Mouse (Mus musculus) 3134 (cell line): ENCODE results near the gene Fgfbp3.
"Not testable (repeated sequence)": the region's sequence is repeated elsewhere in the genome, so short reads cannot be mapped to it uniquely, and the experiment has no call there.

ENCODE experiments used
- DNase-seq: peaks from one replicate; pipeline ENCODE4 v3.0.0-alpha.2; 2011; ENCODE audit warnings: low spot score; ENCODE audit not compliant: insufficient read length; ENCODE audit errors: extremely low read depth

Gene Fgfbp3

DNA sequence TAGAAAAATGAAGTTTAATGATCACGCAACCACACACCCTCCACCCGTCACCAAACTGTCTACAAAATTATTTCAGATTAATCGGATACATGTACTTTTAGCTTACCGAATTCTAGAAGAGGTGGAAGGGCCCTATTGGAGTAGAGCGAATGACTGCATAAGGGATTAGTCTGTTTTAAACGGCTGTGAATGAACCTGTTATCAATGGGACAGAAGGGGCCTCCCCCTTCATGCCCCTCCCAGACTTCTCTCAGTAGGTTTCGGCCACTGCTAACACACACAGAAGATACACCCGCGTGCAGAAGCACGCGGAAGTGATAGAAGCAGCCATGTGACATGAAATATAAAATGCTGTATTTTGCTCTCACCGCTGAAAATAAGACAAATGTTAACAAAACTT lies at the start of gene Fgfbp3:
Gene Fgfbp3 (minus strand): TSS at position 150 of the 400 bp plus-strand sequence.
- no peak for DNase-seq

DNA sequence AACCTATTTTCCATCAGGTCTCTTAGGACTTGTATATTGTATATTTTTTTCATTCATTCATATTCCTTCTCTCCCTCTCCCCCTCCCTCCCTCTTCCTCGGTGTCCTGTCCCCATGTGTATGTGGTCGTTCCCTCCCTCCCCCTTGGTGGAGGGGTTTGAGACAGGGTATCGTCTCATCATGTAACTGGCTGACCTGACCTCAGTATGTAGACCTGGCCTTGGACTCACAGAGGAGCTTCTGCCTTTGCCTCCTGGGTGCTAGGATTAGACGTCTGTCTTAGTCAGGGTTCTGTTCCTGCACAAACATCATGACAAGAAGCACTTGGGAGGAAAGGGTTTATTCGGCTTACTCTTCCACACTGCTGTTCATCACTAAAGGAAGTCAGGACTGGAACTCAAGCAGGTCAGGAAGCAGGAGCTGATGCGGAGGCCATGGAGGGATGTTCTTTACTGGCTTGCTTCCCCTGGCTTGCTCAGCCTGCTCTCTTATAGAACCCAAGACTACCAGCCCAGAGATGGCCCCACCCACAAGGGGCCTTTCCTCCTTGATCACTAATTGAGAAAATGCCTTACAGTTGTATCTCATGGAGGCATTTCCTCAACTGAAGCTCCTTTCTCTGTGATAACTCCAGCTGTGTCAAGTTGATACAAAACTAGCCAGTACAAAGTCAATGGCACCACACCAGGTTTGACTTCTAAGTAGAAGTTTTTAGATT lies 43.3 kb upstream of the Fgfbp3 start:
- DNase-seq, result not testable (repeated sequence)

- no peak for DNase-seq
Observed at GRCm38 (mm10) chr19:36961320-36961719, 41.9 kb upstream of the Fgfbp3 start.

GRCm38 (mm10) chr19:36958331-36958730 lies 38.9 kb upstream of the Fgfbp3 start:
- no peak for DNase-seq

DNA sequence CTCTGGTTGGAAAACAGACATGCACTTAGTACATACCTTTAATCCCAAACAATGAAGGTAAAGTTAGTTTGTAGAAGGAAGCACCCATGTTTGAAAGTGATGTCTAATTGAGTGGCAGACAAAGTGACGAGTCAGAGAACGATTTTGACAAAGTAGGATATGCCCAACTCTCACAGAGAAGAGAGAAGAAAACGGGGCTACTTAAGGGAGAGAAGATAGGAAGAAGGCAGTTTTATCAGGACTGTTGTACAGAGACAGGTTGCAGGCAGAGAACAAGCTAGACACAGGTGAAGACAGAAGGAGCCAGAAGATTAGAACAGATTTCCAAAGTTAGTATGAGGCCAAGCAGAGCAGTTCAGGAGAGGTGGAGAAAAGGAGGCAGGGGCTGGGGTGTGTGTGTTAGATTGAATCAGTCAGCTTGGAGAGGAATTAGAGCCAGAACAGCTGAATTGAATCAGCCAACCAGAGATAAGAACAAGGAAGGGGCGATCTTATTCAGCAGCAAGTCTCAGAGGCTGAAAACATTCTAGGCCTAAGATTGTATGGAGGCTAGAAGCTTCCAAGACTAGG lies 34.3 kb upstream of the Fgfbp3 start:
- no peak for DNase-seq

DNA sequence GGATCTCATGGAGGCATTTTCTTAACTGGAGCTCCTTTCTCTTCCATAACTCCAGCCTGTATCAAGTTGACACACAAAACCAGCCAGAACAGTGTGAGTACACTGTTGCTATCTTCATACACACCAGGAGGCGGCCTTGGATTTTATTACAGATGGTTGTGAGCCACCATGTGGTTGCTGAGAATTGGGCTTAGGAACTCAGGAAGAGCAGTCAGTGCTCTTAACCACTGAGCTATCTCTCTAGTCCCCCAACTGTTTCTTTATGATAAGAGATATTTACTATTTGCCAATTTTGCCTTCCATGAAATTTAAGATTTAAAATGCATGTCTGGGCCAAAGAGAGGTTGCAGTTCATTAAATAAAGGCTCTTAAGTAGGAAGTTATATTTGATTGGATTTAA lies 20.6 kb upstream of the Fgfbp3 start:
- DNase-seq, result no peak

DNA sequence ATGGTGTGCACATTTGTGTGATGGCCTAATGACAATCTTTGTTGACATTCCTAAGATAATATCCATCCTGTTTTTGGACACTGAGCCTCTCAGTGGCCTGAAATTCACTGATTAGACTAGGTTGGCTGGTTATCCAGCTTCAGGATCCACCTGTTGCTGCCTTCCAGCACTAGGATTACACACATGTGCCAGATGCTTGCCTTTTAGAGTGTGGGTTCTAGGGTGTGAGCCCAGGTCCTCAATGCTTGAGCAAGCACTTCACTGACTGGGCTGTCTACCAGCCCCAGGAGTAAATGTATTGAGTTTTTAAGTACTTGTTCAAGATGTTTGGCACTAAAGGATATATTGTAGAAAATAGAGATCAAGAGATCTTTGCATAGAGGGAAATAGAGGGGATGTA lies 18.6 kb upstream of the Fgfbp3 start:
- DNase-seq, result no peak

DNA sequence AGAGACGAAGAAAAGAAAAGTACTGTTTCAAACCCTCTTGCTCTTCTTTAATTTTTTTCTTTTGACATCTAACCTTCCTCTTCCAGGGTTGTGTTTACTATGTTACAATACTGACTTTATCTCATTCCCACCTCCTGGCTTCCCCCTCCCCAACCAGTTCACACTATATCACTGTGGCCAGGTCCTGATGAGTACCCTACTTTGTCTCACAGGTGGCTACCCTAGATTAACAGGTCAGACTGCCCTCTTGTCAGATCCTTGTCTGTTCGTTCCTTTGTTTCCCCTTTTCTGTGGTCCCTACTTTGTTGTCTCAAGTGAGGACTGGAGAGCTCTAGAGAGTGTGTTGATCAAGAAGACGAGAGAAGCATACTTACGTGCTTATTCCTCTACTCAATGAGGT lies 16.9 kb upstream of the Fgfbp3 start:
- DNase-seq, result no peak

DNA sequence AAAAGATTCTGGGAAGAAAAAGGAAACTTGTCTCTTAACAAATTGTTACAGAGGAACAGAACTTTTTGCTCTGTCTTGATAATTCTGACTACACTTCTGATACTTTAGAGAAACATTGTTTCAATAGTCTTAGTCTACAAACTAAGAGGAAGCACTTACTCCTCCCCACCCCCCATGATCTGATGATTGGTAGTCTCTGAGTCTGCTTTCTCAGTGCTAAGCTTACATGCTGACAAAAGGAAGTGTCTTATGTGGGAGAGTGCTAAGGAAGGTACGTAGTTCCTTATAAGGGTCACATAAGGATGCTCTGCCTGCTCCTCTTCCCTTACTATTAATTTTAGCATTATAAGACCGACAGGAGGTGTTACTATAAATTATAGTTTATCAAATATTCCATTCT lies 13.2 kb upstream of the Fgfbp3 start:
- DNase-seq, result no peak

DNA sequence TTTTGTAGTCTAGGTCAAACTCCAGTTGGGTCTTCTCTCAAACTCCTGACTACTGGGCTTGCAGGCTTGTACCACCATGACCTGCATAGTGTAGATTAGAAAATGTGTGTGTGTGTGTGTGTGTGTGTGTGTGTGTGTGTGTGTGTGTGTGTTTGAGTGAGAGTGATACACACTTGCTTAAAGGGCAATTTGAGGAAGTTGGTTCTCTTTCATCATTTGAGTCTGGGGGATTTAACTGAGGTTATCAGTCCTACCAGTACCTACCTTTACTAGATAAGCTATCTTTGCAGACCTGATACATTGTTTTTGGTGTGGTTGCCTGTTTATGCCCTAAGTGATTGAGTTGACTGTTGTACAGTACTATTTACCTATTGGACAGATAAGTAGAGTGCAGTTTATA lies 12.7 kb upstream of the Fgfbp3 start:
- DNase-seq, result no peak

DNA sequence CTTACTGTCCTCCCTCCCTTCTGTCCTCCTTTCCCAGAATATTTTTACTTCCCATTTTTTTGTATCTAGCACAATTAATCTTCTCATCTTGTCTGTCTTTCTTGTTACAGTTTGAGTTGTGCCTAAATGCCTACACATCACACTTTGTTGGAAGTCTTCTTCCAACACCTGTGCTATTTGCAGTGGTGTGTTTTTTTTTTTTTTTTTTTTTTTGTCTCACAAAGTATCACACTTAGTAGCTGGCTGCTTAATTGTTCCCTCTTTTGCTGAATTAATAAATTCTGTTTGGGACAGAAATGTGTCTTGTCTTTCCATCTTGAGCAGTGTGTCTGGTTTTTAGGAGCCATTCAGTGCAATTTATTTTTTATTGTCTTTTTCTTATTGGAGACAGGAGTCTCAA lies 10.4 kb upstream of the Fgfbp3 start:
- DNase-seq, result no peak

- no peak for DNase-seq
Observed at GRCm38 (mm10) chr19:36927800-36928361, 8.5 kb upstream of the Fgfbp3 start.

- peak; percentile 9 for DNase-seq
Observed at GRCm38 (mm10) chr19:36926553-36927236, 7.3 kb upstream of the Fgfbp3 start.

GRCm38 (mm10) chr19:36925671-36926552 lies 6.5 kb upstream of the Fgfbp3 start, which contains the start of gene Btaf1:
Gene Btaf1 (plus strand): TSS chr19:36926079.
- peak; percentile 93 for DNase-seq

DNA sequence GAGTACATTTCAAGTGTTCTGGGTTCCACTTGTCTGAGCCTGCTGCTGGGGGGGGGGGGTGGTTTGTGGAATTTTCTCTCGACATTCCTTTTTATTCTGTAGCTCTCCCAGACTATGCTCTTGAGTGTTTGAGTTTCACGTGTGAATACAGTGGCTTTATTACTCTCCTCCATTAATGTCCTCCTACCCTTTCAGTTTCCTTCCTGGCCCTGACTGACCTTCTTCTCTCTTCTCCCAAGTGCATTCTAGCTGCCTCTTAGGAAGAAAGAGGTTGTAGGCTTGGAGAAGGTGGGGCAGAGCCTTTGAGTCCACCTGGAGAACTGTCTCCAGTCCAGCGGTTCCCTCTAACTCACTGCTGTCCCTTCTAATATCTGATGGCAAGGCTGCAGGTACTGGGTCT lies 3.5 kb upstream of the Fgfbp3 start:
- no peak for DNase-seq

DNA sequence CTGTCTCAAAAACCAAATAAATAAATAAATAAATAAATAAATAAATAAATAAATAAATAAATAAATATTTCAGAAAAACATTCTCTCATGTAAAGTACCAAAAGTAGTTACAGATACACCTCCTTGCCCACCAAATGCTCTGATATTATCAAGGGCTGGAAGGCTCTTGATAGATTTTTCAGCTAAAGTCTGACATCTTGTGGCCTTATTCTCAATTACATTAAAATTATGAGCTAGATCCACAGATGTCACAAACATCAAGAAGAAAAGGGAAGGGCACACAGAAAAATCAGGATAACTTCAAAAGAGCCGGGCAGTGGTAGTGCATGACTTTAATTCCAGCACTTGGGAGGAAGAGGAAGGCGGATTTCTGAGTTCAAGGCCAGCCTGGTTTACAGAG lies 2.6 kb upstream of the Fgfbp3 start:
- DNase-seq, result peak; percentile 28

- peak; percentile 84 for DNase-seq
Observed at GRCm38 (mm10) chr19:36918441-36919301, 744 bp downstream of the Fgfbp3 start.

GRCm38 (mm10) chr19:36916876-36917389 lies 2.5 kb downstream of the Fgfbp3 start:
- DNase-seq, result no peak

DNA sequence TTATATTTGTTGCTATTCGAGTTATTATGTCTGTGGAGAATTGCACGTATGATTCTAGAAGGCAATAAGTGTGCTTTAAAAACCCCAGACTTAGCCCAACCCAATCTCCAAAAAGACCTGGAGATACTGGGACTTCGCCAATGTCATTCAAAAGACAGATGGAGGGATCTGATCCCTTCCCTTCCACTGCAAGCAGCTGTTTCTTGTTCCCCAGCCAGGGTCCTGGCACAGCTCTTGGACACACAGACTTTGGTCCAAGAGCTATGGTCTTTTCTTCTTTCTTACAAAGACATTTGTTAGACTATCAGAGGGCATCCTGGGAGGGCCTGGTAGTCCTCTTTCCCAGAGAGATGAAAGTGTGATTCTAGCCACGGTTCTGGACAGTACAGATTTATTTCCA lies 3.2 kb downstream of the Fgfbp3 start:
- no peak for DNase-seq

- no peak for DNase-seq
Observed at GRCm38 (mm10) chr19:36913064-36913463, 6.4 kb downstream of the Fgfbp3 start.
